Mouse (Mus musculus): ENCODE measurements around the gene Tnrc6b. TPM values are rescaled to one million over a fixed set of nuclear protein-coding genes. Genes with fewer than 3 reads are reported as not detected.
"Not testable (repeated sequence)": the region's sequence is repeated elsewhere in the genome, so short reads cannot be mapped to it uniquely, and the experiment has no call there.

The Tnrc6b gene
- polyA plus RNA-seq, 1 experiment from 2014 or later, result 62.5 TPM

DNA sequence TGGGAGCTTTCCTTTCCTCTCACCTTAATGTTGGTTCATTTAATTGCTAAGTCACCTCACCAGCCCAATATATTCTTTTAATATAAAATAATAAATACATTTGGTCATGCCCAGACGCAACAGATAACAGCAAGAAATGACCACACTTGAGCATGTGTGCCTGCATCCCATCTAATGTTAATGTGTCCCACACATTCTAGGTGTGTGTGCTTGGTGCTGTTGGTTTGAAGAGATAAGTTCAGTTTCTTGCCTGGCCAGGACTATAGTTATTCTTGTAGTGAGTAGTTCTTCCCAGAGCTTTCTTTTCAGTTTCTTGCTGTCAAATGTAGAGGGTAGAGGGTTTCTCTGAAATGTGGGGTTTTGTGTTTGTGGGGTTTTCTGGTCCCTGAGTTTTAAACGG lies 133.8 kb downstream of the Tnrc6b start:
- Histone ChIP-seq H3K4me1 (peaks cover 12% of the 10 kb centered on the region), H3K9ac (no peak overlapping the region), H3K4me3 (replicated peaks) (no peak overlapping the region), H3K27me3 (no peaks in the 10 kb centered on the region), H3K36me3 (replicated peaks) (no peaks in the 10 kb centered on the region), H3K9me3 (no peaks in the 10 kb centered on the region), H3K4me2 (no peak overlapping the region), H3K27ac (no peak overlapping the region)
- no peak for ATAC-seq (ENCODE audit: low FRiP score)
- 86% methylated on average over 2 of the region's 2 CpGs for WGBS

GRCm38 (mm10) chr15:80850004-80850403 lies 138.9 kb downstream of the Tnrc6b start:
- Histone ChIP-seq H3K4me2 (no peak overlapping the region), H3K4me3 (replicated peaks) (no peak overlapping the region), H3K36me3 (replicated peaks) (no peaks in the 10 kb centered on the region; the same call in 1 of the 2 replicates), H3K9ac (no peak overlapping the region), H3K27me3 (no peaks in the 10 kb centered on the region), H3K4me1 (peaks cover 13% of the 10 kb centered on the region), H3K9me3 (no peaks in the 10 kb centered on the region), H3K27ac (no peak overlapping the region)
- 55% methylated on average over 8 of the region's 8 CpGs for WGBS
- no peak for ATAC-seq (ENCODE audit: low FRiP score)

GRCm38 (mm10) chr15:80850682-80851475 lies 139.8 kb downstream of the Tnrc6b start:
- H3K27ac ChIP-seq, result no peak overlapping the region
- no peak overlapping the region for H3K4me3 ChIP-seq (replicated peaks)
- peaks cover 15% of the 10 kb centered on the region for H3K4me1 ChIP-seq
- no peaks in the 10 kb centered on the region for H3K9me3 ChIP-seq
- H3K36me3 ChIP-seq (replicated peaks), result no peaks in the 10 kb centered on the region; the same call in 1 of the 2 replicates
- WGBS, result 90% methylated on average over 7 of the region's 7 CpGs
- ATAC-seq (ENCODE audit: low FRiP score), result no peak
- no peak overlapping the region for H3K9ac ChIP-seq
- no peak overlapping the region for H3K4me2 ChIP-seq
- no peaks in the 10 kb centered on the region for H3K27me3 ChIP-seq

GRCm38 (mm10) chr15:80852122-80852521 lies 141.0 kb downstream of the Tnrc6b start:
- Histone ChIP-seq H3K36me3 (replicated peaks) (no peaks in the 10 kb centered on the region; the same call in 1 of the 2 replicates), H3K9ac (no peak overlapping the region), H3K27me3 (no peaks in the 10 kb centered on the region), H3K4me1 (peaks cover 15% of the 10 kb centered on the region), H3K4me3 (replicated peaks) (no peak overlapping the region), H3K4me2 (no peak overlapping the region), H3K9me3 (no peaks in the 10 kb centered on the region), H3K27ac (no peak overlapping the region)
- WGBS, result 98% methylated on average over 5 of the region's 5 CpGs
- ATAC-seq (ENCODE audit: low FRiP score), result no peak

GRCm38 (mm10) chr15:80852527-80852926 lies 141.4 kb downstream of the Tnrc6b start:
- 85% methylated on average over 3 of the region's 3 CpGs for WGBS
- H3K36me3 ChIP-seq (replicated peaks); H3K27ac ChIP-seq; H3K4me2 ChIP-seq; H3K27me3 ChIP-seq; H3K4me3 ChIP-seq (replicated peaks); ATAC-seq (ENCODE audit: low FRiP score); H3K9me3 ChIP-seq; H3K9ac ChIP-seq: not testable (repeated sequence)
- H3K4me1 ChIP-seq, result peaks cover 15% of the 10 kb centered on the region

- WGBS, result 97% methylated on average over 2 of the region's 2 CpGs
- no peaks in the 10 kb centered on the region for H3K9me3 ChIP-seq
- peaks cover 12% of the 10 kb centered on the region for H3K4me1 ChIP-seq
- H3K36me3 ChIP-seq (replicated peaks), result peaks cover 13% of the 10 kb centered on the region
- H3K27me3 ChIP-seq, result no peaks in the 10 kb centered on the region
- no peak overlapping the region for H3K9ac ChIP-seq
- no peak for ATAC-seq (ENCODE audit: low FRiP score)
- no peak overlapping the region for H3K4me3 ChIP-seq (replicated peaks)
- no peak overlapping the region for H3K4me2 ChIP-seq
- H3K27ac ChIP-seq, result no peak overlapping the region
These were observed 148.3 kb downstream of the Tnrc6b start for GRCm38 (mm10) chr15:80859366-80859765.

GRCm38 (mm10) chr15:80861302-80861701 lies 150.2 kb downstream of the Tnrc6b start:
- Histone ChIP-seq H3K4me1 (peaks cover 10% of the 10 kb centered on the region), H3K4me2 (no peak overlapping the region), H3K27ac (no peak overlapping the region), H3K4me3 (replicated peaks) (no peak overlapping the region), H3K36me3 (replicated peaks) (peaks cover 13% of the 10 kb centered on the region), H3K27me3 (no peaks in the 10 kb centered on the region), H3K9ac (no peak overlapping the region), H3K9me3 (no peaks in the 10 kb centered on the region)
- ATAC-seq (ENCODE audit: low FRiP score), result no peak
- WGBS, result 92% methylated on average over 1 of the region's 1 CpGs

GRCm38 (mm10) chr15:80862027-80862426 lies 150.9 kb downstream of the Tnrc6b start:
- ATAC-seq (ENCODE audit: low FRiP score), result no peak
- no peak overlapping the region for H3K9ac ChIP-seq
- no peak overlapping the region for H3K4me2 ChIP-seq
- H3K4me3 ChIP-seq (replicated peaks), result no peak overlapping the region
- H3K27ac ChIP-seq, result no peak overlapping the region
- peaks cover 10% of the 10 kb centered on the region for H3K4me1 ChIP-seq
- H3K27me3 ChIP-seq, result no peaks in the 10 kb centered on the region
- peaks cover 18% of the 10 kb centered on the region for H3K36me3 ChIP-seq (replicated peaks)
- H3K9me3 ChIP-seq, result no peaks in the 10 kb centered on the region
- 19% methylated on average over 2 of the region's 2 CpGs for WGBS

DNA sequence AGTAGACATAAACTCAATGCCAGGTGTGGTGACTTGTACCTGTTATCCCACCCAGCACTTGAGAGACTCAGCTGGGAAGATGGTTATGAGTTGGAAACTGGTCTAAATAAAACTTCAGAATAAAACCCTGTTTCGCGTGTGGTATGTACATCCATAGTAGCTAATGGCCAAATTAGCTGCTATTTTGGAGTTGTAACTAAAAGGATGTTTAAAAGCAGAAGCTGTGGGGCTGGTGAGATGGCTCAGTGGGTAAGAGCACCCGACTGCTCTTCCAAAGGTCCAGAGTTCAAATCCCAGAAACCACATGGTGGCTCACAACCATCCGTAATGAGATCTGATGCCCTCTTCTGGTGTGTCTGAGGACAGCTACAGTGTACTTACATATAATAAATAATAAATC lies 157.5 kb downstream of the Tnrc6b start:
- not testable (repeated sequence) for H3K4me2 ChIP-seq; H3K27me3 ChIP-seq; H3K9me3 ChIP-seq; H3K4me1 ChIP-seq; H3K4me3 ChIP-seq (replicated peaks); ATAC-seq (ENCODE audit: low FRiP score); H3K27ac ChIP-seq; H3K9ac ChIP-seq
- H3K36me3 ChIP-seq (replicated peaks), result peaks cover 13% of the 10 kb centered on the region
- WGBS, result 94% methylated on average over 4 of the region's 4 CpGs

DNA sequence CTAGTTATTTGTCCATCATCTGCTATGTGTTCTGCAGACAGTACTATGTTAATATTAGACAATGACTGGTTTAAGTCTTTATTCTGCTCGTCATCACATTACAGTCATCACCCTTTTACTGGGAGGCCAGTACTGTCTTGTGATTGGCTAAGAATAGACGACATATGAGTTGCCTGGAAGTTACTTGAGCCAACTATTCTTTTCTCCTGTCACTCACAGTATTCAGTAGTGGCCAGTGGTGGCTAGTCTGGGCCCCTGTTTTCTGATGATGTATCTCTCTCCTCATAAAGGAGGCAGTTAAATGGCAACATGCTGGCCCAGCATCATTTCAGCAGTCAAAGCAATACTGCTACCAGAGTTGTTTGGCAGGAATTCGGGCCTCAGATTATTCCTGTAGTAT lies 163.6 kb downstream of the Tnrc6b start:
- WGBS, result 79% methylated on average over 3 of the region's 3 CpGs
- no peak for ATAC-seq (ENCODE audit: low FRiP score)
- H3K4me3 ChIP-seq (replicated peaks), result no peak overlapping the region
- H3K36me3 ChIP-seq (replicated peaks), result peaks cover 29% of the 10 kb centered on the region
- H3K27me3 ChIP-seq, result no peaks in the 10 kb centered on the region
- H3K9ac ChIP-seq, result no peak overlapping the region
- H3K9me3 ChIP-seq, result no peaks in the 10 kb centered on the region
- H3K4me2 ChIP-seq, result no peak overlapping the region
- H3K4me1 ChIP-seq, result no peaks in the 10 kb centered on the region
- H3K27ac ChIP-seq, result no peak overlapping the region

GRCm38 (mm10) chr15:80876231-80876630 lies 165.1 kb downstream of the Tnrc6b start:
- H3K9ac ChIP-seq, result no peak overlapping the region
- no peak overlapping the region for H3K4me3 ChIP-seq (replicated peaks)
- H3K36me3 ChIP-seq (replicated peaks), result peaks cover 41% of the 10 kb centered on the region
- no peaks in the 10 kb centered on the region for H3K4me1 ChIP-seq
- no peak for ATAC-seq (ENCODE audit: low FRiP score)
- no peak overlapping the region for H3K27ac ChIP-seq
- 87% methylated on average over 21 of the region's 21 CpGs for WGBS
- H3K27me3 ChIP-seq, result no peaks in the 10 kb centered on the region
- no peak overlapping the region for H3K4me2 ChIP-seq
- no peaks in the 10 kb centered on the region for H3K9me3 ChIP-seq

DNA sequence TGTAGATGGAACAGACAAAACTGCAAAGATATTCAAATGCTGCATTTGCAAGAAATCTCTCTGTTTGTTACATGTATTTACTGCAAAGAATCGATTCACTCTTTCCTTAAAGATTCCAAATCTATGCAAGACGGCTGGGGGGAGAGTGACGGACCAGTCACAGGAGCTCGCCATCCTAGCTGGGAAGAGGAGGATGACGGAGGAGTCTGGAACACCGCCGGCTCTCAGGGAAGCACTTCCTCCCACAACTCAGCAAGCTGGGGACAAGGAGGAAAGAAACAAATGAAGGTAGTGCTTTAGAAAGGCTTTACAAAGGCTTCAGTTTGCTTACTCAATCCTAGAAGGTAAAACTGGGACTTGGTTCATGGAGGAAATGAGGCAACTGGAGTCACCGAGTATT lies 173.0 kb downstream of the Tnrc6b start:
- H3K36me3 ChIP-seq (replicated peaks), result peaks cover 86% of the 10 kb centered on the region
- no peak overlapping the region for H3K4me2 ChIP-seq
- H3K9ac ChIP-seq, result no peak overlapping the region
- H3K4me3 ChIP-seq (replicated peaks), result no peak overlapping the region
- 94% methylated on average over 8 of the region's 8 CpGs for WGBS
- H3K9me3 ChIP-seq, result no peaks in the 10 kb centered on the region
- H3K27me3 ChIP-seq, result no peaks in the 10 kb centered on the region
- no peaks in the 10 kb centered on the region for H3K4me1 ChIP-seq
- no peak overlapping the region for H3K27ac ChIP-seq
- ATAC-seq (ENCODE audit: low FRiP score), result no peak
